Mouse (Mus musculus) liver, embryonic 14.5 days (tissue): ENCODE data around the gene Pbx1.

Experiments used
- CTCF ChIP-seq: IDR thresholded peaks from 2 replicates; pipeline ENCODE4 v1.5.1; 2016; ENCODE audit warnings: antibody characterized with exemption, low read depth, control low read depth
- EP300 ChIP-seq: IDR thresholded peaks from 2 replicates; pipeline ENCODE4 v1.6.1; 2016; ENCODE audit warnings: antibody characterized with exemption, low read depth

- TF ChIP-seq CTCF (no peak), EP300 (no peak)
Measured at GRCm38 (mm10) chr1:168457191-168457747, 25.2 kb upstream of the Pbx1 start.
